Mouse (Mus musculus) Patski (cell line): ENCODE measurements at regions not wholly inside any gene's neighbourhood (a gene's known extent, or its start where the extent isn't known, plus 50 kb on each side); places are given as distances from the start of the nearest gene placed in this dataset.

ENCODE experiments used
- ATAC-seq: fragments of 100-300 bp; one replicate; pipeline ENCODE4 v1.8.0; 2021
- CTCF ChIA-PET: fragments of 350-600 bp; sonication (Branson Sonifier 250); formaldehyde crosslinking; loops from one replicate; lab custom pipeline; 2022; ENCODE audit warnings: inconsistent platforms; lab: Charles Lee
- POLR2A ChIA-PET: fragments of 350-600 bp; sonication (Branson Sonifier 250); formaldehyde crosslinking; loops from one replicate; lab custom pipeline; 2022; ENCODE audit warnings: antibody characterized with exemption, inconsistent platforms; lab: Charles Lee
- DNase-seq: peaks from one replicate; pipeline ENCODE4 v3.0.0-alpha.2; 2011; ENCODE audit warnings: low read depth, low spot score
- H3K27me3 ChIP-seq: fragments of 371-371 bp; one replicate; pipeline ENCODE4 v1.5.1; 2021
- CTCF ChIP-seq: fragments of 100-300 bp; IDR thresholded peaks from one replicate; pipeline ENCODE4 v1.5.1; 2021
- in situ Hi-C: fragments of 300-500 bp; cut with MboI; formaldehyde crosslinking; loops from 3 replicates; pipeline ENCODE4 v1.11.1; 2018; ENCODE audit warnings: low pct_unique_long_range_greater_than_20kb, mixed read lengths

GRCm38 (mm10) chr2:159281558-159282320 is 487.1 kb downstream of the Dhx35 start:
- in situ Hi-C loops = no loop called here
- ATAC-seq (no peak), DNase-seq (no peak)
- no peaks in the 10 kb centered on the region for H3K27me3 ChIP-seq
- CTCF ChIA-PET = no interaction called here
- TF ChIP-seq CTCF = no peak
- POLR2A ChIA-PET = no interaction called here

- in situ Hi-C loops = no loop called here
- POLR2A ChIA-PET = no interaction called here
- ATAC-seq = no peak
- TF ChIP-seq CTCF = no peak
- DNase-seq = no peak
- CTCF ChIA-PET = no interaction called here
- H3K27me3 ChIP-seq = no peaks in the 10 kb centered on the region
These were observed 489.5 kb downstream of the Dhx35 start for GRCm38 (mm10) chr2:159284100-159284499.

DNA sequence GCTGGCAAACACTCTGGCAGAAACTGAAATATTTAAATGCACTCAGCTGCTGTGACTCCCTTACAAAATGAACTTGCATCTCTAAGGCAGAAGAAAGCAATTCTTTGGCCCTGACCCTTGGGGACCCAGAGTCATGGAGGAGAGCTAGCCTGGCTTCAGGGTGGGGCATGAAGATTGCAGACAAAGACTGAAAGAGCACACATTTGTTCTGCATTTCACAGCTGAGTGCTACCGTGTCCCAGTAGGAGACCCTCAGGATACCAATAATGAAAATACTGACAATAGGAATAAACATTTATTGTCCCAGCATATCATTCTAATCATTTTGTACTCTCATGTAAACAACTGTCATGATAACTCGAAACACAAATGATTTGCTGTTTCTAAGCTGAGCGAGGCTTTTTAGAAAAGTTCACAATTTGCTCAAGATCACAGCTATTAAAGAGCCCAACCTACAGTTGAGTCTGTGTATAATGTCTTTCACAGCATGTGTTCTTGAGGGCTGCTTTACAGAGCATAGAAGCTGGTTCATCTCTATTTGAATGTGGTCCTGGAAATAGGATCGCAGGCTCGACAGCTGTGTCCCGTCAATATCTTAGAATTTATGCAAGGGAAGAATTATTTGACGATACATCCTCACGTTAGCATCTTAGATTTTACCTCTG is 490.1 kb downstream of the Dhx35 start:
- no peak for ATAC-seq
- no peak for DNase-seq
- in situ Hi-C loops = no loop called here
- POLR2A ChIA-PET = no interaction called here
- H3K27me3 ChIP-seq = no peaks in the 10 kb centered on the region
- TF ChIP-seq CTCF = no peak
- CTCF ChIA-PET = no interaction called here

- ChIA-PET POLR2A (no interaction called here), CTCF (no interaction called here)
- ATAC-seq (no peak), DNase-seq (no peak)
- in situ Hi-C loops = no loop called here
- no peak for TF ChIP-seq CTCF
- H3K27me3 ChIP-seq = no peaks in the 10 kb centered on the region
These were observed 493.5 kb downstream of the Dhx35 start for GRCm38 (mm10) chr2:159287996-159288563.

- ChIA-PET CTCF (no interaction called here), POLR2A (no interaction called here)
- H3K27me3 ChIP-seq = no peaks in the 10 kb centered on the region
- DNase-seq (no peak), ATAC-seq (no peak)
- TF ChIP-seq CTCF = no peak
- in situ Hi-C loops = no loop called here
These were observed 495.5 kb downstream of the Dhx35 start for GRCm38 (mm10) chr2:159290081-159290480.

GRCm38 (mm10) chr2:159307001-159307400 is 512.4 kb downstream of the Dhx35 start:
- in situ Hi-C loops = no loop called here
- TF ChIP-seq CTCF = no peak
- H3K27me3 ChIP-seq = no peaks in the 10 kb centered on the region
- ATAC-seq = no peak
- no peak for DNase-seq
- CTCF ChIA-PET = interaction anchor here (1.6 kb wide), 1 partner anchor 11 kb away, joined by 3 read pairs; no protein-coding TSS in a partner anchor
- POLR2A ChIA-PET = no interaction called here

GRCm38 (mm10) chr2:159334711-159335110 is 540.1 kb downstream of the Dhx35 start:
- in situ Hi-C loops = no loop called here
- CTCF ChIA-PET = no interaction called here
- no peak for TF ChIP-seq CTCF
- no peak for DNase-seq
- POLR2A ChIA-PET = no interaction called here
- ATAC-seq = no peak
- H3K27me3 ChIP-seq = no peaks in the 10 kb centered on the region

GRCm38 (mm10) chr2:159336646-159337045 is 542.0 kb downstream of the Dhx35 start:
- in situ Hi-C loops = no loop called here
- no peak for TF ChIP-seq CTCF
- ATAC-seq (no peak), DNase-seq (no peak)
- ChIA-PET CTCF (interaction anchor here (1.0 kb wide), 1 partner anchor 36 kb away, joined by 3 read pairs; no protein-coding TSS in a partner anchor), POLR2A (no interaction called here)
- H3K27me3 ChIP-seq = no peaks in the 10 kb centered on the region

- ATAC-seq (no peak), DNase-seq (no peak)
- ChIA-PET POLR2A (no interaction called here), CTCF (interaction anchor here (1.0 kb wide), 1 partner anchor 12 kb away, joined by 3 read pairs; no protein-coding TSS in a partner anchor)
- in situ Hi-C loops = no loop called here
- no peak for TF ChIP-seq CTCF
- no peaks in the 10 kb centered on the region for H3K27me3 ChIP-seq
These were observed 549.3 kb downstream of the Dhx35 start for GRCm38 (mm10) chr2:159343624-159344560.

GRCm38 (mm10) chr2:159354247-159354646 is 559.6 kb downstream of the Dhx35 start:
- no peak for TF ChIP-seq CTCF
- ATAC-seq = no peak
- no peaks in the 10 kb centered on the region for H3K27me3 ChIP-seq
- no peak for DNase-seq
- ChIA-PET POLR2A (no interaction called here), CTCF (no interaction called here)
- in situ Hi-C loops = no loop called here
